Mouse (Mus musculus) heart, postnatal 0 days (tissue): ENCODE measurements around the gene Fam102a.

Experiments used
- CTCF ChIP-seq: IDR thresholded peaks from 2 replicates; pipeline ENCODE4 v1.5.1; 2016; ENCODE audit warnings: antibody characterized with exemption, control low read depth, low read depth
- EP300 ChIP-seq: IDR thresholded peaks from 2 replicates; pipeline ENCODE4 v1.6.1; 2016; ENCODE audit warnings: antibody characterized with exemption, low read depth

DNA sequence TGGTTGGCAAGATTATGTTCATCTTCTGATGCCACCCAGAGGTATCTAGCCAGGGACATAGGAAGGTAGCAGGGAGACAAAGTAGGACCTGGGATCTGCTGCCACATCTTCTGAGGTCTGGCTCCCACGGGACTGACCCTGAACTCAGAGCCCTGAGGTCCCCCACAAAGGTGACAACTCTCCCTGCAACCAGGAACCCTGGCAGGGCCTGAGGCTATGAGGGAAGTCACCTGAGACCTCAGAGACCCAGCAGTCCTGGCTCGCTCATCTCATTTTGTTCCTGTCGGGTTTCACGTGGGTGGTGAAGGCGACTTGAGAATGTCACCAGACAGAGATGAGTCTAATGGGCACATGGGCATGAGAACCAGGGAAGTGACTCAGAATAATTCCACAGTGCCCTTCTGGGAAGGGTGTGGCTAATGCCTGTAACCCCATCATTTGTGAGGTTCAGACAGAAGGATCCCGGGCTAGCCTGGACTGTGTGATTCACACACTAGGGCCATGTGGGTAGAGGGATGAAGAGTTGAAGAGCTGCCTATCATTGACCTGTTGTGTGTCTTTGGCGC is 50.1 kb downstream of the Fam102a start:
- TF ChIP-seq CTCF (no peak), EP300 (no peak)
